Mouse (Mus musculus): ENCODE measurements around the gene Dtx2. TPM values are rescaled to one million over a fixed set of nuclear protein-coding genes. Genes with fewer than 3 reads are reported as not detected.

Gene Dtx2
- total RNA-seq, 1 experiment from 2014 or later = 3.4 TPM

- ATAC-seq (replicated peaks in 1 of 2; ENCODE audit: insufficient read depth in 1 of 2, low FRiP score in 2 of 2, low TSS enrichment in 1 of 2, low read depth in 1 of 2, poor library complexity in 2 of 2, severe bottlenecking in 2 of 2) = no peak
Observed at GRCm38 (mm10) chr5:136014877-136015276, 20.3 kb downstream of the Dtx2 start.

- no peak for ATAC-seq (replicated peaks in 1 of 2; ENCODE audit: insufficient read depth in 1 of 2, low FRiP score in 2 of 2, low TSS enrichment in 1 of 2, low read depth in 1 of 2, poor library complexity in 2 of 2, severe bottlenecking in 2 of 2)
Observed at GRCm38 (mm10) chr5:136015586-136015985, 21.0 kb downstream of the Dtx2 start.

GRCm38 (mm10) chr5:136016014-136016876 lies 21.6 kb downstream of the Dtx2 start:
- no peak for ATAC-seq (replicated peaks in 1 of 2; ENCODE audit: insufficient read depth in 1 of 2, low FRiP score in 2 of 2, low TSS enrichment in 1 of 2, low read depth in 1 of 2, poor library complexity in 2 of 2, severe bottlenecking in 2 of 2)

- no peak for ATAC-seq (replicated peaks in 1 of 2; ENCODE audit: insufficient read depth in 1 of 2, low FRiP score in 2 of 2, low TSS enrichment in 1 of 2, low read depth in 1 of 2, poor library complexity in 2 of 2, severe bottlenecking in 2 of 2)
Observed at GRCm38 (mm10) chr5:136017262-136017661, 22.7 kb downstream of the Dtx2 start.

- no peak for ATAC-seq (replicated peaks in 1 of 2; ENCODE audit: insufficient read depth in 1 of 2, low FRiP score in 2 of 2, low TSS enrichment in 1 of 2, low read depth in 1 of 2, poor library complexity in 2 of 2, severe bottlenecking in 2 of 2)
Observed at GRCm38 (mm10) chr5:136018726-136019125, 24.1 kb downstream of the Dtx2 start.

- no peak for ATAC-seq (replicated peaks in 1 of 2; ENCODE audit: insufficient read depth in 1 of 2, low FRiP score in 2 of 2, low TSS enrichment in 1 of 2, low read depth in 1 of 2, poor library complexity in 2 of 2, severe bottlenecking in 2 of 2)
Observed at GRCm38 (mm10) chr5:136019907-136020306, 25.3 kb downstream of the Dtx2 start.

GRCm38 (mm10) chr5:136025712-136026111 lies 31.1 kb downstream of the Dtx2 start:
- ATAC-seq (replicated peaks in 1 of 2; ENCODE audit: insufficient read depth in 1 of 2, low FRiP score in 2 of 2, low TSS enrichment in 1 of 2, low read depth in 1 of 2, poor library complexity in 2 of 2, severe bottlenecking in 2 of 2) = no peak

GRCm38 (mm10) chr5:136026859-136027258 lies 32.3 kb downstream of the Dtx2 start:
- no peak for ATAC-seq (replicated peaks in 1 of 2; ENCODE audit: insufficient read depth in 1 of 2, low FRiP score in 2 of 2, low TSS enrichment in 1 of 2, low read depth in 1 of 2, poor library complexity in 2 of 2, severe bottlenecking in 2 of 2)

GRCm38 (mm10) chr5:136027612-136028311 lies 33.2 kb downstream of the Dtx2 start:
- no peak for ATAC-seq (replicated peaks in 1 of 2; ENCODE audit: insufficient read depth in 1 of 2, low FRiP score in 2 of 2, low TSS enrichment in 1 of 2, low read depth in 1 of 2, poor library complexity in 2 of 2, severe bottlenecking in 2 of 2)

- ATAC-seq (replicated peaks in 1 of 2; ENCODE audit: insufficient read depth in 1 of 2, low FRiP score in 2 of 2, low TSS enrichment in 1 of 2, low read depth in 1 of 2, poor library complexity in 2 of 2, severe bottlenecking in 2 of 2) = no peak
Observed at GRCm38 (mm10) chr5:136034868-136035267, 40.3 kb downstream of the Dtx2 start.

GRCm38 (mm10) chr5:136035285-136035684 lies 40.7 kb downstream of the Dtx2 start:
- no peak for ATAC-seq (replicated peaks in 1 of 2; ENCODE audit: insufficient read depth in 1 of 2, low FRiP score in 2 of 2, low TSS enrichment in 1 of 2, low read depth in 1 of 2, poor library complexity in 2 of 2, severe bottlenecking in 2 of 2)

- ATAC-seq (replicated peaks in 1 of 2; ENCODE audit: insufficient read depth in 1 of 2, low FRiP score in 2 of 2, low TSS enrichment in 1 of 2, low read depth in 1 of 2, poor library complexity in 2 of 2, severe bottlenecking in 2 of 2) = no peak
Observed at GRCm38 (mm10) chr5:136036667-136037066, 42.1 kb downstream of the Dtx2 start.

- ATAC-seq (replicated peaks in 1 of 2; ENCODE audit: insufficient read depth in 1 of 2, low FRiP score in 2 of 2, low TSS enrichment in 1 of 2, low read depth in 1 of 2, poor library complexity in 2 of 2, severe bottlenecking in 2 of 2) = no peak
Observed at GRCm38 (mm10) chr5:136038258-136039214, 43.9 kb downstream of the Dtx2 start, which contains the start of gene Upk3b. Gene Upk3b, plus strand, starts transcription at chr5:136038496.

GRCm38 (mm10) chr5:136040210-136040609 lies 45.6 kb downstream of the Dtx2 start:
- ATAC-seq (replicated peaks in 1 of 2; ENCODE audit: insufficient read depth in 1 of 2, low FRiP score in 2 of 2, low TSS enrichment in 1 of 2, low read depth in 1 of 2, poor library complexity in 2 of 2, severe bottlenecking in 2 of 2) = peak; percentile 72 to 81

- no peak for ATAC-seq (replicated peaks in 1 of 2; ENCODE audit: insufficient read depth in 1 of 2, low FRiP score in 2 of 2, low TSS enrichment in 1 of 2, low read depth in 1 of 2, poor library complexity in 2 of 2, severe bottlenecking in 2 of 2)
Observed at GRCm38 (mm10) chr5:136041260-136041659, 46.7 kb downstream of the Dtx2 start.

GRCm38 (mm10) chr5:136041666-136042065 lies 47.1 kb downstream of the Dtx2 start:
- ATAC-seq (replicated peaks in 1 of 2; ENCODE audit: insufficient read depth in 1 of 2, low FRiP score in 2 of 2, low TSS enrichment in 1 of 2, low read depth in 1 of 2, poor library complexity in 2 of 2, severe bottlenecking in 2 of 2) = no peak

GRCm38 (mm10) chr5:136044865-136045264 lies 50.3 kb downstream of the Dtx2 start:
- ATAC-seq (replicated peaks in 1 of 2; ENCODE audit: insufficient read depth in 1 of 2, low FRiP score in 2 of 2, low TSS enrichment in 1 of 2, low read depth in 1 of 2, poor library complexity in 2 of 2, severe bottlenecking in 2 of 2) = no peak
